In the genomic region with DNA sequence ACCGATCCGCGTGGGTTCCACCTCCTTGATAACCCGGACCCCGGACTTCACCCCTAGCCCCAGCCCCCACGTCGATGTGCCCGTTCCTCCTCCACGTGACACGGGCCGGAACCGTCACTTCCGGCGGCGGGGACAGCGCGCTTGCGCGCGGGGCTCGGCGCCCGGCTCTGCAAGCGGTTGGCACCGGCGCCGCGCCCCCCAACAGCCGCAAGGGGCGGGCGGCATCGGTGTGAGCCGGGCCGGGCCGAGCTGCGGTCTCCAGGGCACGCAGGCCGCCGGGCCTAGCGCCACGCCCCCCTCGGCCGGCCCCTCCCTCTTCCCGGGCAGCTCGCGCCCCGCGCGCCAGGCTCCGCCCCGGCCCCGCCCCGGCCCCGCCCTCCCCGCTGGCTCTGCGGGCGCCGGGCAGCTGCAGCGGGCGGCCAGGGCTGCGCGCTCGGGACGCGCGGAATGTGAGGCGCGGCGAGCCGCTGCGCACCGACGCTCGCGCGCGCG, we compare ENCODE assay signal across 8 mouse cellular contexts. TPM values are rescaled to one million over a fixed set of nuclear protein-coding genes. Genes with fewer than 3 reads are reported as not detected.
A peak's percentile ranks its signal among the peaks of the same experiment; 100 is the strongest.
DNase-seq lines count a peak whose midpoint lies in the region; ATAC-seq and TF ChIP-seq lines count a peak whose summit lies in the region.

Gene Bmp2k, plus strand, starts transcription at position 380 of the 492 bp plus-strand sequence.

- peak; percentile 47 for DNase-seq in Patski (ENCODE audit: low read depth, low spot score)
- DNase-seq in cerebellum, postnatal 10 days = peak; percentile 95
- DNase-seq in frontal cortex, postnatal 14 days (ENCODE audit: low spot score in 2 of 2) = peak; percentile 82 to 85
- DNase-seq in layer of hippocampus, postnatal 25 days (ENCODE audit: extremely low spot score in 1 of 2, low spot score in 1 of 2) = peak; percentile 74 to 92
- peak; percentile 90 for DNase-seq in lung, postnatal 14 days
- DNase-seq in ovary, postnatal 36 days (ENCODE audit: low spot score) = peak; percentile 96
- peak; percentile 93 for DNase-seq in thymus, postnatal 14 days

- no peaks in the 10 kb centered on the region for H3K9me3 ChIP-seq in hindbrain, embryonic 12.5 days (replicated peaks)

- peak within 1 kb of the TSS; percentile 79 for H3K4me2 ChIP-seq in hindbrain, embryonic 12.5 days (replicated peaks)

- no peaks in the 10 kb centered on the region for H3K36me3 ChIP-seq in hindbrain, embryonic 12.5 days

- POLR2A ChIA-PET in Patski (lab: Charles Lee) = interaction anchor here (0.6 to 2.1 kb wide), 4 partner anchors 17 to 96 kb away, joined by 3 to 9 read pairs (median 4); no protein-coding TSS in a partner anchor

- peaks cover 24% of the 10 kb centered on the region for H3K4me1 ChIP-seq in hindbrain, embryonic 12.5 days

- no peak for TF ChIP-seq CTCF in Patski (IDR thresholded peaks at IDR 0.05)

- peak within 1 kb of the TSS; percentile 79 for H3K4me3 ChIP-seq in hindbrain, embryonic 12.5 days

- under 1% methylated on average over 50 of the region's 78 CpGs for WGBS in hindbrain, embryonic 12.5 days

- peak within 1 kb of the TSS; percentile 89 for H3K9ac ChIP-seq in hindbrain, embryonic 12.5 days

- in situ Hi-C loops in Patski (cut with MboI; ENCODE audit: low pct_unique_long_range_greater_than_20kb) = loop anchor here (5.0 kb wide), 1 partner anchor 65 kb away; no protein-coding TSS in a partner anchor

- peak; percentile 91 for ATAC-seq in Patski
- ATAC-seq in hindbrain, embryonic 12.5 days (ENCODE audit: low FRiP score) = peak; percentile 97

- no peaks in the 10 kb centered on the region for H3K27me3 ChIP-seq in Patski
- H3K27me3 ChIP-seq in hindbrain, embryonic 12.5 days = no peaks in the 10 kb centered on the region

- CTCF ChIA-PET in Patski (lab: Charles Lee) = interaction anchor here (1.4 to 2.9 kb wide), 2 partner anchors 12 to 17 kb away, joined by 3 to 15 read pairs; no protein-coding TSS in a partner anchor

- H3K27ac ChIP-seq in hindbrain, embryonic 12.5 days = peak within 1 kb of the TSS; percentile 95

RNA-seq across cellular contexts. Expression of gene Bmp2k, which starts in this region (rescaled TPM):
- polyA plus RNA-seq in Patski (2021) = 13.9 TPM
- 12.8 and 15.2 TPM in 2 replicates for polyA plus RNA-seq in hindbrain, embryonic 12.5 days (2016; fragmentation: Nextera tagmentation; extraction: Ambion mirVana)
- 10 to 100 TPM; 13.1 TPM for total RNA-seq in layer of hippocampus, postnatal 25 days (2021)

Comparison
In these comparisons a context has a peak if more than half of its experiments do, and no peak if none do; other contexts are left out.
1. Peak in every context shown above with its lines: DNase-seq, ATAC-seq, H3K4me3 ChIP-seq and H3K27ac ChIP-seq.